Mouse (Mus musculus) embryonic facial prominence, embryonic 10.5 days (tissue): ENCODE measurements around the gene Zbtb38. TPM values are rescaled to one million over a fixed set of nuclear protein-coding genes. Genes with fewer than 3 reads are reported as not detected.
A peak's percentile ranks its signal among the peaks of the same experiment; 100 is the strongest.
"Not testable (repeated sequence)": the region's sequence is repeated elsewhere in the genome, so short reads cannot be mapped to it uniquely, and the experiment has no call there.

Experiments used
- DNase-seq: peaks from one replicate; pipeline ENCODE4 v3.0.0-alpha.2; 2017; ENCODE audit warnings: low spot score
- H3K27ac ChIP-seq: fragments of 300-500 bp; sonication (generic); replicated peaks from 2 replicates; pipeline ENCODE4 v1.5.1; 2016; ENCODE audit warnings: mild to moderate bottlenecking
- H3K27me3 ChIP-seq: fragments of 300-500 bp; sonication (generic); replicated peaks from 2 replicates; pipeline ENCODE4 v1.6.1; 2016; ENCODE audit warnings: low read depth, mild to moderate bottlenecking; ENCODE audit not compliant: poor library complexity, severe bottlenecking
- H3K36me3 ChIP-seq: fragments of 300-500 bp; sonication (generic); replicated peaks from 2 replicates; pipeline ENCODE4 v1.6.1; 2016; ENCODE audit warnings: mild to moderate bottlenecking, moderate library complexity
- H3K4me1 ChIP-seq: fragments of 300-500 bp; sonication (generic); 2 replicates; pipeline ENCODE4 v1.6.1; 2016
- H3K4me3 ChIP-seq: fragments of 300-500 bp; sonication (generic); 2 replicates; pipeline ENCODE4 v1.5.1; 2016; ENCODE audit warnings: mild to moderate bottlenecking, moderate library complexity
- H3K9me3 ChIP-seq: fragments of 300-500 bp; sonication (generic); 2 replicates; pipeline ENCODE4 v1.6.1; 2016; ENCODE audit warnings: mild to moderate bottlenecking
- WGBS: fragments of 180-500 bp; shearing (Covaris S2); methylation state at CpG from one replicate; pipeline ENCODE4 v1.1.7; 2016; 5-methylcytosine and 5-hydroxymethylcytosine counted together
- polyA plus RNA-seq: library from polyadenylated mRNA; unstranded; fragments of >200 nt; fragmentation: Nextera tagmentation; extraction: Ambion mirVana; gene quantifications from 2 replicates; pipeline ENCODE4 v1.2.1, GENCODE M21; 2016

Zbtb38 gene
- polyA plus RNA-seq, 1 experiment from 2014 or later, result 8.6 TPM

DNA sequence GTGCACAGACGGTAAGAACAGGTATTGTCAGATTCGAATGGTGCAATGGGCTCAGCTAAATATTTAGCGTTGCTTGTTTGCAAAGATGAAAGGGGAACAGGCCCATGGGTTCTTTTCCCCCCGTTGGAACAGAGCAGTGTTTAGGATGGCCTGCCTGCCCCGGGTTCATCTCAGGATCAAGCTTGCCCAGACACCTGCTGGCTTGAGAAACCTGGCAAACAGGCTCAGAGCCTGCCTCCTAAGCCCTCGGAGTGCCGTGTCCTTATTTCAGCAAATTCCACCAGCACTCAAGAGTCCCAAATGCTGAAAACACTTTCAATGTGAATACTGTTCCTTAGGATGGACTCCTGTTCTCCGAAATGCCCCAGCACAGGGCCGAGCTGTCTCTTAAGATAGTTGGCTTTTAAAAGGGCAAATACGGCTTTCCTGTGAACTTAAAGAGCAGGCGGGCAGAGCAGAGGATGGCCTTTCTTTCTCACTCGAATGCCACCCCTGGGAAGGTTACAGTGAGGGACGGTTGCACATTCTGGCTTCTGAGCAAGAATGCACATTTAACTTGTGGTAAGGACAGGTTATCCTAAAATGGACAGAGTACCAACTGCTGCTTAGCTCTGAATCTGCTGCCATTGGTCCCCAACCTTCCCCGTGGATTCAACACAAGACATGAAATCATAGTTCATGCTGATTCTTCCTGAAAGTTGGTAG, 55.7 kb downstream of the Zbtb38 start:
- 86% methylated on average over 14 of the region's 14 CpGs for WGBS
- H3K27ac ChIP-seq, result peak overlapping the region; percentile 58; the same call in 1 of the 2 replicates

DNA sequence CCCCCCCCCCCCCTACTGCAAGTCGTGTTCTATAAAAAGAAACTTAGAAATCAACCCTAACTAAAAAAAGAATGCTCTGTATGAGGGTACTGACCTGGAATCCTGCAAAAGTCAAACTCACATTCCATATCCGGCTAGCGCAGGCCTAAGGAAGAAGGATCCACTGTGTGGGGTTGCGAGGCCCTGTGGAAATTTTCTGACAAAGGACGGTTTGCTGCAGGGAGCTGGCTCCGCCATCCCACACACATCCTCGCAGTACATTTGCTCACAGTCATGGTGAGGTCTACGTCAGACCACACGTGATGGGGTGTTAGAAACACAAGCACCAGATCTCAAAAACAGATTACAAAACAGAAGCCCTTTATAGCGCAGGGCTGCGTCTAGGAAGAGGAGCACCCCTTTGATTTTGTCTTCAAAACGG, 56.5 kb downstream of the Zbtb38 start:
- Histone ChIP-seq H3K27me3 (no peaks in the 10 kb centered on the region), H3K9me3 (peaks cover 11% of the 10 kb centered on the region), H3K27ac (peak overlapping the region; percentile 58; the same call in 1 of the 2 replicates), H3K36me3 (peaks cover 17% of the 10 kb centered on the region), H3K4me1 (no peaks in the 10 kb centered on the region), H3K4me3 (no peak overlapping the region)
- WGBS, result 85% methylated on average over 12 of the region's 12 CpGs
- DNase-seq, result no peak

More for the DNA sequence above, 55.7 kb downstream of the Zbtb38 start:
- H3K4me3 ChIP-seq, result no peak overlapping the region
- H3K9me3 ChIP-seq, result peaks cover 11% of the 10 kb centered on the region
- H3K27me3 ChIP-seq, result no peaks in the 10 kb centered on the region
- H3K36me3 ChIP-seq, result peaks cover 17% of the 10 kb centered on the region
- no peak for DNase-seq
- no peaks in the 10 kb centered on the region for H3K4me1 ChIP-seq

DNA sequence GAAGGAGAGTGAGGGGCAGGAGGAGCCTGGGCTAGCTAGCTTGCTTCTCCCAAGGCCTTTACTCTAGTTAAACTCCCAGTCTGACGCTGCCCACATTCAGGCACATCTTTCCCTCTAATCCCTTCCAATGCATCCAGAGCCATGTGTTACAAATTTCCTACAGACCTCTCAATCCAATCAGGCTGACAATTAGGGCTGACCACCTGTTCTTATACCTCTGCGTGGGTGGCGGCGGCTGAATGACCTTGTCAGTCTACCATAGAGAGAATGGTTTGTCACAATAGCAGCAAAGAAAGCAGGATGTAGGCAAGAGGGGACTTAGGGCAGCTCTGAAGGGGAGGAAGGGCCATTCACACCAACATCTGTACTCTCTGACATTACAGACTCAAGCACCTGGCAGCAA, 62.2 kb downstream of the Zbtb38 start:
- 55% methylated on average over 4 of the region's 4 CpGs for WGBS
- H3K27me3 ChIP-seq, result no peaks in the 10 kb centered on the region
- no peak overlapping the region for H3K27ac ChIP-seq
- H3K36me3 ChIP-seq, result peaks cover 30% of the 10 kb centered on the region
- H3K4me3 ChIP-seq, result no peak overlapping the region
- H3K9me3 ChIP-seq, result no peaks in the 10 kb centered on the region
- peak; percentile 42 for DNase-seq
- H3K4me1 ChIP-seq, result peaks cover 14% of the 10 kb centered on the region

DNA sequence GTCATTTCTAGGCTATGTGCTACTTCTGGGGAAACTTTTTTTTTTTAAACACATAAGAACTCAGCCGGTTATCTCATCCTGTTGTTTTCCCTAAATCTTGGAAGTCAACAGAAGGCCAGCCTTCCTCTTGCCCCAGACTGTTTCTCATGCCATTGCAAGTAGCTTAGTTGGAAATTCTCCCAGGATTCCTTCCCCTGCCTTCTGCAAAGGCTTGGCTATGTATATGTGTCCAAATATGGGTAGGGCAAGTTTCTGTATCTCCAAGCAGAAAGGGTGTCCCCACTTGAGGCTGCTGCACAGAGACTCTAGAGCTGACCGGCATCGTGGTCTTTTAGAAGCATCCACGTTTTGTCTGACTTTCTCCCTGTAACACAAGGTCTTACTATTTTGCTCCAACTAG, 63.6 kb downstream of the Zbtb38 start:
- Histone ChIP-seq H3K36me3 (peaks cover 31% of the 10 kb centered on the region), H3K4me3 (no peak overlapping the region), H3K27me3 (no peaks in the 10 kb centered on the region), H3K27ac (no peak overlapping the region), H3K9me3 (no peaks in the 10 kb centered on the region), H3K4me1 (peaks cover 14% of the 10 kb centered on the region)
- DNase-seq, result no peak
- 95% methylated on average over 4 of the region's 4 CpGs for WGBS

DNA sequence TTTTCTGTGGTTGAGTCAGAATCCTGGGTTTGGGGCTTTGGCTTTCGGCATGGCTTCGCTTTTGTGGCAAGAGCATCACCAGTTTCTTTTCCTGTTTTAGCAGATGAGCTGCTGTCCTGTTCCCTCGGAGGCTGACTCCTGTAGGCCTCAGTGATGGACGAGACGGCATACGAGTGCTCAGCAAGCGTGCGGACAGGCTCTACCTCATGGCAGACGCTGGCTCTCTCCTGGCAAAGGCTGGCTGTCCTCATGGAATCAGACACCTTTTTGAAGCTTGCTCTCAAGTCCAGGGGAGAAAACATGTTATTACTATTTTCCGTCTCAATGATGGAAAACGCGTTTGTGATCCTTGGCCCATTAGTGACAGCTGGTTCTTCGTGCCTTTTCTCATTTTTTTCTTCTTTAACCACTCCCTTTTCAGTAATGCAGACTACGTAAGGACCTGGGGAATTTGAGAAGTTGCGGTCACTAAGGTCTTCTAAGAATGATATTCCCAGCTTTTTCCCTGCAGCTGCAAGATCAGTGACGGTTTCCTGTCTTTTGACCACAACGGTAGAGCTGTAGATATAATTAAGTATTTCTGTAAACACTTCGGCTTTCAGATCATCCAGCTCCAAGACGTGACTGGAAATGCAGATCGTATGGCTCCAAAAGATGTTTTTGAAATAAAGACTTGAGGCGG, 64.3 kb downstream of the Zbtb38 start:
- Histone ChIP-seq H3K4me3 (no peak overlapping the region), H3K4me1 (peaks cover 14% of the 10 kb centered on the region), H3K36me3 (peaks cover 31% of the 10 kb centered on the region), H3K9me3 (no peaks in the 10 kb centered on the region), H3K27ac (0 out of 2 replicates have a peak overlapping the region, but pooled peaks have one; percentile 40), H3K27me3 (no peaks in the 10 kb centered on the region)
- WGBS, result 90% methylated on average over 21 of the region's 21 CpGs
- DNase-seq, result no peak

DNA sequence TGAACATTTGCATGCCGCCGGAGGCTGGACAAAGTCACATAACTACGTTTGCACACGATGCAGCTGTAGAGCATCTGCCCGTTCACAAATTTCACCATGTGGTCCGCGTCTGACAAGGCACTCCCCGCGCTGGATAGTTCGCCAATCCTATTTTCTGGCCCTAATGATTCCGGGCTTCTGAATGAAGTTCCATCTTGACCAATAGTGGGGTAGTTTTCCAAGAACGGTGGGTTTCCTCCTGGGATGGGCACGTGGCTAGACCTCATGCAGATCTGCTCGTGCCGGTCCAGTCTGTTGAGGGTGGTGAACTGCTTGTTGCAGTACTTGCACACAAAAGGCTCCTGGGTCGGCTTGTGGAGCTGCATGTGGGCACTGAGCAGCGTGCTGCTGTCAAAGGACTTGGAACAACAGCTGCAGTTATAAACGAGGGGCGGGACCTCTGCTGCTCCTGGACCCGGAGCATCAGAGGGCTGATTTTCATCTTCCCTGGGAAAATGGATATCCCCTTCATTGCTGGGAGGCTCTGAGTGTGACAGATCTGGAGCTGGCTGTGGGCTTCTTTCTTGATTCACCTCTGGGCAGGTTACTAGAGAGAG, 64.9 kb downstream of the Zbtb38 start:
- no peaks in the 10 kb centered on the region for H3K27me3 ChIP-seq
- H3K4me3 ChIP-seq, result no peak overlapping the region
- 0 out of 2 replicates have a peak overlapping the region, but pooled peaks have one; percentile 40 for H3K27ac ChIP-seq
- WGBS, result 90% methylated on average over 20 of the region's 20 CpGs
- H3K9me3 ChIP-seq, result no peaks in the 10 kb centered on the region
- H3K4me1 ChIP-seq, result peaks cover 14% of the 10 kb centered on the region
- DNase-seq, result no peak
- H3K36me3 ChIP-seq, result peaks cover 31% of the 10 kb centered on the region

DNA sequence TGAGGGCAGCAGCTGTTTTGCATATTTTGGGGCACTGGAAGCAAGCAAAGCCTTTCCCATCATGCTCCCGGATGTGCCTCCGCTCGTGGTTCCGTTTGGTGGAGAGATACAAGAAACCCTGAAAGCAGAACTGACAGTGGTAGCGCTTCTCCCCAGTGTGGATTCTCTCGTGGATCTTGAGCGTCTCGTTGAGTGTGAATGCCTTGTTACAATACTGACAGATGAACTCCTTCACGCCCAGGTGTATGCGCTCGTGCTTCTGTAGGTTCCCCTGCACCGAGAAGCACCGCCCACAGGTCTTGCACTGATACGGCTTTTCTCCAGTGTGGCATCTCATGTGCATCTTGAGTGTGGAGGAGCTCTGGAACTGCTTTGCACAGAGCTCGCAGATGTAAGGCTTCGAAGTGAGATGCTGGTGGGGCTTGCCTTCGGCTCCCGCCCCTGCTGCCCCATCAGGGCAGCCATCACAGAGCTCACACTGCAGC, 67.0 kb downstream of the Zbtb38 start:
- WGBS, result 91% methylated on average over 18 of the region's 18 CpGs

DNA sequence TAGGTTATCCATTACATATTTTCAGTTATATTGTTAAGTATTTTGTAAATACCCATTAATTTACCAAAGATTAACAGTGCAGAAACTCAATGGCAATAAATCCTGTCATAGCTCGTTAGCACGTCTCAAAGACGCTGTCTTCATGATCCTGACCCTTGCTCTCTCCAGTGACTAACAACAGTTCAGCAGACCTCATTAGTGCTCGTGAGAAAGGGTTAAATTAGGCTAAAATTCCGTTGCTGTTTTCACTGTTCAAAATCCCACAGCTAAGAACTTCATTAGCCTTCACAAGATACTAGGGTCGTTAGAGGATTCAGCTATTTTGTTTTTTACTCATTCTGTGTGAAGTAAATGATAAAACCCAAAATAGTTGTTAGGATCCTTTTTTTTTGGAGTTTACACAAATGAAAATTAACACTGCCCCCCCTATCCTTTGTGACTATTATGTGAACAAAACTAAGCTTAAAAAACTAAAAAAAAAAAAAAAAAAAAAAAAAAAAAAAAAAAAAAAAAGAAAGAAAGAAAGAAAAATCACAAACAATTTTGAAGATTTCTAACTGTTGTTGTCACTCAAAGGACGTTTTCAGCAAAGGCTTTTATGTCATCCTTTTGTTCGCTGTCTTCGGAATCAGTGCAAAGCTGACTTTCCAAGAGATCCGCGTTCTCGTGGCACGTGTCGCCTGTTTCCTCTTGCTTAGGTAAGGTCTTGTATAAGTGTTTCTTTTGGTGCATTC, 67.6 kb downstream of the Zbtb38 start:
- no peak overlapping the region for H3K27ac ChIP-seq
- peaks cover 31% of the 10 kb centered on the region for H3K36me3 ChIP-seq
- no peak for DNase-seq
- H3K27me3 ChIP-seq, result no peaks in the 10 kb centered on the region
- H3K4me3 ChIP-seq, result no peak overlapping the region
- peaks cover 5% of the 10 kb centered on the region for H3K4me1 ChIP-seq
- no peaks in the 10 kb centered on the region for H3K9me3 ChIP-seq
- 78% methylated on average over 14 of the region's 14 CpGs for WGBS

More for the DNA sequence above, 67.0 kb downstream of the Zbtb38 start:
- H3K4me3 ChIP-seq, result no peak overlapping the region
- H3K27me3 ChIP-seq, result no peaks in the 10 kb centered on the region
- DNase-seq, result no peak
- no peaks in the 10 kb centered on the region for H3K9me3 ChIP-seq
- peaks cover 11% of the 10 kb centered on the region for H3K4me1 ChIP-seq
- no peak overlapping the region for H3K27ac ChIP-seq
- peaks cover 31% of the 10 kb centered on the region for H3K36me3 ChIP-seq

DNA sequence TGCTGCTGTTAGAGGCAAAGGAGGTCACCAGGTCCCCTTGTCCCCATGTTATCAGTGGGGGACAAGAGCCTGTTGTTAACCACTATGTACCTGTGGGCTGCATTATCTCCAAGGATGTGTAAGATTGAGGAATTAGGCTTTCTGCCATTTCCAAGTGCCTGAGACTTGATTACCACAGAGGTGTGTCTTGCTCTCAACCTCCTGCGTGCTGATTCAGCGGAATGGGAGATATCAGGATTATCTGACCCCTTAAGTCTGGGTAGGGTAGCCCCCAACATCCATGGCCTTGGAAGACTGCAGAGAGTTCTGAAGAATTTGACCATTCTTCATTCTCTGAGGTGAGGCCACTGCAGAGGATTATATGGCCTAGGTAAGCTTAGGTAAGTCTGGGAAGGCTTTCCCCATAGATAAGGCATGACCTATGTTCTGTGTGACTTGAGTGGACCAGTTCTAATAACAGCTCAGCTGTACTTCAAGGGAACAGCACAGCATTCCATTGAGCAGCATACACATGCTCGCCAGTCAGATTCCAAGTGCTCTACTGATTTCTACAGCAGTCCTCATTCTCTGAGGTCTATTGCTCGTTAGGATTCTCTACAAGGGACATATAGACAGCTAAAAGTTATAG, 68.4 kb downstream of the Zbtb38 start:
- no peaks in the 10 kb centered on the region for H3K27me3 ChIP-seq
- WGBS, result 83% methylated on average over 4 of the region's 4 CpGs
- no peaks in the 10 kb centered on the region for H3K9me3 ChIP-seq
- peaks cover 4% of the 10 kb centered on the region for H3K4me1 ChIP-seq
- H3K27ac ChIP-seq, result no peak overlapping the region
- H3K36me3 ChIP-seq, result peaks cover 31% of the 10 kb centered on the region
- no peak overlapping the region for H3K4me3 ChIP-seq
- DNase-seq, result no peak

DNA sequence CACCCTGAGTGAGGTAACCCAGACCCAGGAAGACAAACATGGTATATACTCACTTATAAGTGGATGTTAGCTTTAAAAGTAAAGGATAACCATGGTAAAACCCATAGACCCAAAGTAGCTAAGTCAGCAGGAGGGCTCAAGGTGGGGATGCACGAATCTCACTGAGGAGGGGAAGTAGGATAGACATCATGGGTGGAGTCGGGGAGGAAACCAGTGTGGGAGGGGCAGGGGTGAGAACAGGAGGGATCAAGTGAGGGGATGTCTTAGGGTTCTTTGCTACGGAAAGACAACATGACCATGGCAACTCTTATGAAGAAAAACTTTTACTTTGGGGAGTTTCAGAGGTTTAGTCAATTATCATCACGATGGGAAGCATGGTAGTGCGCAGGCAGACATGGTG, 74.0 kb downstream of the Zbtb38 start:
- H3K27ac ChIP-seq, result no peak overlapping the region
- H3K4me3 ChIP-seq, result no peak overlapping the region
- WGBS, result 86% methylated on average over 5 of the region's 5 CpGs
- H3K36me3 ChIP-seq, result no peaks in the 10 kb centered on the region
- no peaks in the 10 kb centered on the region for H3K27me3 ChIP-seq
- no peak for DNase-seq
- no peaks in the 10 kb centered on the region for H3K9me3 ChIP-seq
- H3K4me1 ChIP-seq, result no peaks in the 10 kb centered on the region

DNA sequence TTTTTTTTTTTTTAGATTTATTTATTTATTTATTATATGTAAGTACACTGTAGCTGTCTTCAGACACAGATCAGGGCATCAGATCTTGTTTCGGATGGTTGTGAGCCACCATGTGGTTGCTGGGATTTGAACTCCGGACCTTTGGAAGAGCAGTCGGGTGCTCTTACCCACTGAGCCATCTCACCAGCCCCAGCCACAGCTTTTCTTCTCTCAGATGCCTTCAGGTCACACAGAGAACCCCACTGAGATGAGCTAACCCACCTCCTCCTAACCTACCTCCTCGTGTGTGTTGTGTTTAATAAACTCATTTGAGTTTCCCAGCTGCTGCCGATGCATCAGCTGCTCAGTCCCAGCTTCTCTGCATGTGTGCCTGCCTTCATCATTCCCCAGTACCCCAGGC, 74.9 kb downstream of the Zbtb38 start:
- H3K4me3 ChIP-seq, H3K27ac ChIP-seq, DNase-seq, H3K36me3 ChIP-seq, H3K4me1 ChIP-seq, H3K9me3 ChIP-seq, H3K27me3 ChIP-seq: not testable (repeated sequence)
- WGBS, result 91% methylated on average over 5 of the region's 5 CpGs

DNA sequence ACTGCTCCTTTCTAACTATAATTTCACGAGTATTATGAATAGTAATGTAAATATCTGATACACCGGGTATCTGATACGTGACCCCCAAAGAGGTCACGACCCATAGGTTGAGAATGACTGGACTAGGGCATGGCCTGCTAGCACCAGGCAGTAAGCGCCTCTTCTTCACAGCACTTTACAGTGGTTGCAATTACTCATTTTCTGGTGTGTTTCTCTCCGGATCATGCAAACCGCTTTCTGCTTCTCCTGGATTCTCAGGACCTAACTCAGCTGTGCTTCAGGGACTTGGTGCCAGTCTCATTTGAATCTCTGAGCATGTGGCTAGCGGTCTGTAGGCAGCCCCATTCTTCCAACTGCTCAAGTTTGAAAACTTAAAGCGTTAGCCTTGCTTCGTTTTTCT, 76.0 kb downstream of the Zbtb38 start:
- WGBS, result 90% methylated on average over 10 of the region's 10 CpGs
- no peak overlapping the region for H3K27ac ChIP-seq
- no peak for DNase-seq
- no peaks in the 10 kb centered on the region for H3K4me1 ChIP-seq
- H3K9me3 ChIP-seq, result no peaks in the 10 kb centered on the region
- H3K27me3 ChIP-seq, result no peaks in the 10 kb centered on the region
- no peaks in the 10 kb centered on the region for H3K36me3 ChIP-seq
- H3K4me3 ChIP-seq, result no peak overlapping the region
